8 mouse cellular contexts compared by ENCODE assay signal in genomic region chr13:58157036-58157435, GRCm38 (mm10). TPM values are rescaled to one million over a fixed set of nuclear protein-coding genes. Genes with fewer than 3 reads are reported as not detected.
A peak's percentile ranks its signal among the peaks of the same experiment; 100 is the strongest.
DNase-seq lines count a peak whose midpoint lies in the region; ATAC-seq and TF ChIP-seq lines count a peak whose summit lies in the region.

No protein-coding gene starts in this region.

- H3K36me3 ChIP-seq in heart, postnatal 0 days (replicated peaks; ENCODE audit: control insufficient read depth, insufficient read depth, low read length): peaks cover 20% of the 10 kb centered on the region
- peaks cover 23% of the 10 kb centered on the region for H3K36me3 ChIP-seq in macrophage (ENCODE audit: inconsistent target)

- ATAC-seq in heart, postnatal 0 days (ENCODE audit: insufficient read depth, low read depth): no peak

- H3K9me3 ChIP-seq in heart, postnatal 0 days (replicated peaks; ENCODE audit: control insufficient read depth, low read length): no peaks in the 10 kb centered on the region

- peak overlapping the region; percentile 60 for H3K9ac ChIP-seq in heart, postnatal 0 days (replicated peaks; ENCODE audit: low read depth, low read length)

- no peak for TF ChIP-seq EP300 in heart, postnatal 0 days (IDR thresholded peaks at IDR 0.05; ENCODE audit: low read depth)

- H3K4me3 ChIP-seq in layer of hippocampus, adult 2 months: peak overlapping the region; percentile 87
- H3K4me3 ChIP-seq in heart, postnatal 0 days (ENCODE audit: low read depth, low read length): peak overlapping the region; percentile 70
- peak overlapping the region; percentile 90 for H3K4me3 ChIP-seq in macrophage (ENCODE audit: inconsistent target)

- WGBS in heart, postnatal 0 days: 16% methylated on average over 8 of the region's 8 CpGs
- 29% methylated on average over 8 of the region's 8 CpGs for WGBS in macrophage (ENCODE audit: missing documents)

- peak overlapping the region; percentile 86 for H3K27ac ChIP-seq in layer of hippocampus, adult 2 months
- peak overlapping the region; percentile 69; the same call in 1 of the 2 replicates for H3K27ac ChIP-seq in heart, postnatal 0 days (ENCODE audit: low read depth)
- no peak overlapping the region for H3K27ac ChIP-seq in macrophage

- H3K27me3 ChIP-seq in heart, postnatal 0 days (ENCODE audit: control insufficient read depth, insufficient read depth, low read length): no peaks in the 10 kb centered on the region

- H3K4me2 ChIP-seq in heart, postnatal 0 days (ENCODE audit: low read depth, low read length): peak overlapping the region; percentile 76

- DNase-seq in layer of hippocampus, adult 2 months (ENCODE audit: low spot score in 2 of 2): no peak
- DNase-seq in layer of hippocampus, adult 8-10 months (ENCODE audit: low spot score in 2 of 2): no peak
- peak; percentile 15 for DNase-seq in c-Kit-positive CD71-positive TER-119-negative erythroid progenitor cells, embryonic 14.5 days (ENCODE audit: low read depth)
- no peak for DNase-seq in heart, postnatal 0 days (ENCODE audit: low spot score)
- DNase-seq in right cerebral cortex, postnatal 14 days: no peak
- no peak for DNase-seq in yolk sac, embryonic 10.5 days (ENCODE audit: low spot score)
- no peak for DNase-seq in right cerebral cortex, postnatal 25 days

- peaks cover 9% of the 10 kb centered on the region; the same call in 1 of the 2 replicates for H3K79me2 ChIP-seq in macrophage (ENCODE audit: inconsistent target)

- no peak for TF ChIP-seq CTCF in layer of hippocampus, adult 2 months (conservative IDR thresholded peaks at IDR 0.05)
- no peak for TF ChIP-seq CTCF in heart, postnatal 0 days (IDR thresholded peaks at IDR 0.05; ENCODE audit: low read depth)

- H3K4me1 ChIP-seq in heart, postnatal 0 days (ENCODE audit: control insufficient read depth, insufficient read depth): no peaks in the 10 kb centered on the region; the same call in 1 of the 2 replicates

RNA-seq across cellular contexts. Expression of gene Idnk, which starts 0.4 kb away (rescaled TPM):
- total RNA-seq in layer of hippocampus, adult 2 months (2021): 10 to 100 TPM; 28.4 to 34.9 TPM
- 10 to 100 TPM; 29.5 to 39.2 (median 33.4) TPM for total RNA-seq in layer of hippocampus, adult 8-10 months (2022)
- total RNA-seq in heart, postnatal 0 days (2014; rRNA removed; ENCODE audit: low replicate concordance): 17.4 and 23.2 TPM in 2 replicates
- 33.3 and 36.3 TPM in 2 replicates for polyA plus RNA-seq in heart, postnatal 0 days (2015; fragmentation: Nextera tagmentation; extraction: Ambion mirVana)
- total RNA-seq in macrophage (2018; cell fraction: chromatin; rRNA removed): 10 to 100 TPM; 13.8 to 98.1 (median 53.0) TPM
- 10 to 100 TPM; 23.9 to 95.4 (median 51.6) TPM for total RNA-seq in macrophage (2018; cell fraction: cytosol; rRNA removed)
- 100 to 1,000 TPM in 7 of 26 experiments, 10 to 100 TPM in 19; 18.0 to 132 (median 67.2) TPM for total RNA-seq in macrophage (2018; cell fraction: nucleus; rRNA removed)
- polyA plus RNA-seq in macrophage (2018): 22.2 to 41.3 TPM (median 25.5 TPM) in 3 replicates

RNA-seq across cellular contexts. Expression of gene Hnrnpa0, which starts 28.7 kb away (rescaled TPM):
- total RNA-seq in layer of hippocampus, adult 2 months (2021): 100 to 1,000 TPM; 120 to 122 TPM
- 100 to 1,000 TPM in 2 of 4 experiments, 10 to 100 TPM in 2; 91.1 to 119 (median 106) TPM for total RNA-seq in layer of hippocampus, adult 8-10 months (2022)
- 99.7 and 100.0 TPM in 2 replicates for total RNA-seq in heart, postnatal 0 days (2014; rRNA removed; ENCODE audit: low replicate concordance)
- 22.6 and 23.2 TPM in 2 replicates for polyA plus RNA-seq in heart, postnatal 0 days (2015; fragmentation: Nextera tagmentation; extraction: Ambion mirVana)
- 10 to 100 TPM in 12 of 26 experiments, 1 to 10 TPM in 14; 3.4 to 31.2 (median 9.5) TPM for total RNA-seq in macrophage (2018; cell fraction: chromatin; rRNA removed)
- total RNA-seq in macrophage (2018; cell fraction: cytosol; rRNA removed): 10 to 100 TPM; 38.9 to 70.2 (median 49.6) TPM
- 10 to 100 TPM; 16.2 to 68.0 (median 38.1) TPM for total RNA-seq in macrophage (2018; cell fraction: nucleus; rRNA removed)
- polyA plus RNA-seq in macrophage (2018): 18.4 to 77.1 TPM (median 48.4 TPM) in 3 replicates

RNA-seq across cellular contexts. Expression of gene Klhl3, which starts 43.6 kb away (rescaled TPM):
- total RNA-seq in layer of hippocampus, adult 2 months (2021): 10 to 100 TPM; 48.3 to 48.4 TPM
- total RNA-seq in layer of hippocampus, adult 8-10 months (2022): 10 to 100 TPM; 33.8 to 50.3 (median 42.2) TPM
- total RNA-seq in heart, postnatal 0 days (2014; rRNA removed; ENCODE audit: low replicate concordance): 5.6 and 6.1 TPM in 2 replicates
- 7.4 and 8.3 TPM in 2 replicates for polyA plus RNA-seq in heart, postnatal 0 days (2015; fragmentation: Nextera tagmentation; extraction: Ambion mirVana)
- under 1 TPM in 13 of 26 experiments, not detected in 13; 0.09 to 0.71 (median 0.41) TPM for total RNA-seq in macrophage (2018; cell fraction: chromatin; rRNA removed)
- total RNA-seq in macrophage (2018; cell fraction: cytosol; rRNA removed): under 1 TPM in 25 of 26 experiments, not detected in 1; 0.03 to 0.34 (median 0.10) TPM
- 1 to 10 TPM in 1 of 26 experiments, under 1 TPM in 13, not detected in 12; 0.06 to 2.2 (median 0.28) TPM for total RNA-seq in macrophage (2018; cell fraction: nucleus; rRNA removed)
- 0.05 to 1.1 TPM (median 0.19 TPM) in 3 replicates for polyA plus RNA-seq in macrophage (2018)

RNA-seq across cellular contexts. Expression of gene Ubqln1, which starts 58.4 kb away (rescaled TPM):
- total RNA-seq in layer of hippocampus, adult 2 months (2021): 100 to 1,000 TPM; 139 to 143 TPM
- 100 to 1,000 TPM; 139 to 165 (median 152) TPM for total RNA-seq in layer of hippocampus, adult 8-10 months (2022)
- total RNA-seq in heart, postnatal 0 days (2014; rRNA removed; ENCODE audit: low replicate concordance): 105 and 125 TPM in 2 replicates
- polyA plus RNA-seq in heart, postnatal 0 days (2015; fragmentation: Nextera tagmentation; extraction: Ambion mirVana): 45.7 and 48.6 TPM in 2 replicates
- total RNA-seq in macrophage (2018; cell fraction: chromatin; rRNA removed): 10 to 100 TPM; 15.3 to 49.2 (median 34.0) TPM
- total RNA-seq in macrophage (2018; cell fraction: cytosol; rRNA removed): 10 to 100 TPM; 59.5 to 74.1 (median 66.3) TPM
- 10 to 100 TPM; 23.6 to 67.9 (median 41.5) TPM for total RNA-seq in macrophage (2018; cell fraction: nucleus; rRNA removed)
- polyA plus RNA-seq in macrophage (2018): 51.3 to 88.5 TPM (median 66.0 TPM) in 3 replicates
